Mouse (Mus musculus) G1E (cell line): ENCODE data around the gene Gm45233. TPM values are rescaled to one million over a fixed set of nuclear protein-coding genes. Genes with fewer than 3 reads are reported as not detected.

Experiments used
- ATAC-seq: 2 replicates; pipeline ENCODE4 v1.8.0; 2016; ENCODE audit warnings: mild to moderate bottlenecking; ENCODE audit not compliant: insufficient number of reproducible peaks, poor library complexity, low FRiP score, severe bottlenecking; ENCODE audit errors: extremely low read depth
- DNase-seq: peaks from one replicate; pipeline ENCODE4 v3.0.0; 2012; ENCODE audit warnings: low spot score
- H3K27me3 ChIP-seq: 2 replicates; pipeline ENCODE4 v1.6.1; 2012; ENCODE audit warnings: mild to moderate bottlenecking, low read length, inconsistent platforms; ENCODE audit not compliant: insufficient read depth
- H3K36me3 ChIP-seq: replicated peaks from 2 replicates; pipeline ENCODE3; 2012; ENCODE audit warnings: mild to moderate bottlenecking, inconsistent platforms
- H3K4me1 ChIP-seq: 2 replicates; pipeline ENCODE4 v1.6.1; 2012; ENCODE audit warnings: low read depth, low read length, inconsistent platforms, mixed read lengths; ENCODE audit not compliant: insufficient read depth
- H3K4me3 ChIP-seq: 2 replicates; pipeline ENCODE4 v1.5.1; 2012; ENCODE audit warnings: low read depth, mild to moderate bottlenecking, inconsistent platforms, low read length, moderate library complexity, mixed read lengths
- H3K9me3 ChIP-seq: replicated peaks from 2 replicates; pipeline ENCODE4 v1.6.1; 2012; ENCODE audit warnings: inconsistent platforms
- CTCF ChIP-seq: IDR thresholded peaks from 2 replicates; pipeline ENCODE4 v1.5.1; 2012; ENCODE audit warnings: low read depth, low read length, inconsistent platforms, mixed read lengths
- GATA1 ChIP-seq: IDR thresholded peaks from 2 replicates; pipeline ENCODE4 v1.6.1; 2012; ENCODE audit warnings: borderline replicate concordance, low read length, inconsistent platforms, mixed read lengths
- GATA2 ChIP-seq: IDR thresholded peaks from 2 replicates; pipeline ENCODE4 v1.6.1; 2012; ENCODE audit warnings: low read depth, low read length, inconsistent platforms, borderline replicate concordance
- POLR2AphosphoS5 ChIP-seq: IDR thresholded peaks from 2 replicates; pipeline ENCODE4 v1.6.1; 2012; ENCODE audit warnings: low read depth, low read length, inconsistent platforms; ENCODE audit not compliant: insufficient replicate concordance
- TAL1 ChIP-seq: conservative IDR thresholded peaks from 2 replicates; pipeline ENCODE4 v1.6.1; 2012; ENCODE audit warnings: low read depth, low read length, inconsistent platforms, mixed read lengths
- polyA plus RNA-seq: library from polyadenylated mRNA; stranded (reverse); fragments of >175 nt; gene quantifications from 2 replicates; pipeline ENCODE4 v1.2.3, GENCODE M21; 2012
- total RNA-seq, 2 experiments: library from RNA; stranded (forward) in 1 of 2; stranded (reverse) in 1 of 2; fragments of 200-1000 nt in 1 of 2; fragments of >200 nt in 1 of 2; fragmentation: Nextera tagmentation in 1 of 2; gene quantifications; 2 replicates each; pipeline ENCODE4 v1.2.3; 2014 to 2017

Gene Gm45233
- total and polyA plus RNA-seq, 3 experiments, result not detected

DNA sequence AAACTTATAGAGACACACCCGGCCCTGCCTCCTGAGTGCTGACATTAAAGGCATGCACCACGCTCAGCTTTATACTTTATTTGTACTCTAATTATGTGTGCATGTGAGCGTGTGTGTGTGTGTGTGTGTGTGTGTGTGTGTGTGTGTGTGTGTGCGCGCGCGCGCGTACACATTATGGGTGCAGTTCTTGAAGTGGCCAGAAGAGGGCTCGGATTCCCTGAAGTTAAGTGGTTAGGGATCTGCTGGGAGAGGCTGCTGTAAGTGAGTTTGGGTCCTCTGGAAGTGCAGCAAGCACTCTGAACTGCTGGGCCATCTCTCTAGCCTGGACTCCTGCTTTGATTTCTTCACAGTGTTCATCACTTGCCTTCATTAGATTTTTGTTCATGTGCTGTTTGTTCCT is 26.6 kb upstream of the Gm45233 start:
- Histone ChIP-seq H3K27me3 (peaks cover 5% of the 10 kb centered on the region; the same call in 1 of the 2 replicates), H3K9me3 (no peaks in the 10 kb centered on the region), H3K4me3 (no peak overlapping the region), H3K4me1 (peaks cover 5% of the 10 kb centered on the region; the same call in 1 of the 2 replicates), H3K36me3 (no peaks in the 10 kb centered on the region)
- TF ChIP-seq CTCF (peak; percentile 36; the same call in 1 of the 2 replicates), GATA1 (no peak)
- ATAC-seq, result no peak
- DNase-seq, result no peak

DNA sequence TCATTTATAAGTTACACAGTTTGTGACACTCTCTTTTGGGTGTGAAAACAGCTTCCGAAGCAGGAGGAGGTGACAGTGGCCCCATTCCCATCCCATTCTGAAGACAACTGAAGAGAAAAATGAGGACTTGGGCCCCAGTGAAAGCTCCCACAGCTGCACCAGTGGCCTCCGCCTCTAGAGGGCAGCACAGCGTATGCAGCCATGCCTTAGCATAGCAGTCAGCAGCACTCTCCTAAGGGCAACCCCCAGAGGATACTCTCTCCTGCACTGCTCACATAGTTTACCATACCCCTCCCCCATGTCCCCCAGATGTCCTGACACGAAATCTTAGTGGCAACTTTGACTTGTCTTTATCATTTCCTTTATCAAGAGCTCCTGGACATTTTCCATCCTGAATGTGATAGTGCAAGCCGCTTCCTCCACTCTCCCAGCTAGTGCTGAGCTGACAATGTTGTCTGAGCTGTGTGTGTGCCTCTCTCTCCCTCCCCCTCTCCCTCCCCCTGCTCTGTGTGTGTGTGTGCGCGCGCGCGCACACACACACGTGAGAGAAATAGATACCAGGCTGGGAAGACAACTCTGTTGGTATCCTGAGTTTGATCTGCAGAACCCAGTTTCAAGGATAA is 20.8 kb upstream of the Gm45233 start:
- Histone ChIP-seq H3K4me3 (no peak overlapping the region), H3K9me3 (no peaks in the 10 kb centered on the region), H3K27me3 (peaks cover under 1% of the 10 kb centered on the region; the same call in 1 of the 2 replicates), H3K4me1 (no peaks in the 10 kb centered on the region), H3K36me3 (no peaks in the 10 kb centered on the region)
- TF ChIP-seq GATA1 (no peak), CTCF (peak; percentile 97)
- peak; percentile 61 for DNase-seq
- ATAC-seq, result peak; percentile 88

DNA sequence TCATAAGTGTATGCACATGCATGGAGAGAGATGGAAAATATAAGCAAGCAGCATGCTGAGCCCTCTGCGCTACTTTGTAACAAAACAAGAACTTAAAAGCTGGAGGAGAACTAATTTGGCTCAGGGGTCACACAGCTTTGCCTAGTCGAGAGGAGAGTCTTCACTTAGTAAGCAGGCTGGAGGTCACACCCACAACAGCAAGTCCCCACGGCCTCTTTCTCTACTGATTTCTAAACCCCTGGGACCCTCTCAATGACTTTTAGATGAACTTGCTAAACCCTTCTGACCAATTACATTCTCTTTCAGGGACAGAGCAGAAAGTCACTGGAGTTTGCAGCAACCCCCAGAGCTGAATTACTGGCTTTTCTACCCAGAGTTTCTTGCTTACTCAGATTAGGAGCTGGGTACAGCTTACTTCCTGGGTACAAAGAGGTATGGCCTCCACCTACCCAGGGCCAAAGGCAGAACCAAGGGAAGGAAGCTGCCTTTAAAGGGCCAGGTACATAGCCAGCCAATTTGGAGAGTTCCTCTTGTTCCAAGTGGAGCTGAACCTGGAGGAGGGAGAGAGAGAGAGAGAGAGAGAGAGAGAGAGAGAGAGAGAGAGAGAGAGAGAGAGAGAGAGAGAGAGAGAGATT is 19.8 kb upstream of the Gm45233 start:
- Histone ChIP-seq H3K36me3 (no peaks in the 10 kb centered on the region), H3K4me3 (no peak overlapping the region), H3K4me1 (no peaks in the 10 kb centered on the region), H3K27me3 (peaks cover 4% of the 10 kb centered on the region; the same call in 1 of the 2 replicates), H3K9me3 (no peaks in the 10 kb centered on the region)
- DNase-seq (no peak), ATAC-seq (no peak)
- no peak for TF ChIP-seq TAL1
- no peak for TF ChIP-seq GATA2
- no peak for TF ChIP-seq POLR2AphosphoS5
- no peak for TF ChIP-seq GATA1
- TF ChIP-seq CTCF, result no peak

DNA sequence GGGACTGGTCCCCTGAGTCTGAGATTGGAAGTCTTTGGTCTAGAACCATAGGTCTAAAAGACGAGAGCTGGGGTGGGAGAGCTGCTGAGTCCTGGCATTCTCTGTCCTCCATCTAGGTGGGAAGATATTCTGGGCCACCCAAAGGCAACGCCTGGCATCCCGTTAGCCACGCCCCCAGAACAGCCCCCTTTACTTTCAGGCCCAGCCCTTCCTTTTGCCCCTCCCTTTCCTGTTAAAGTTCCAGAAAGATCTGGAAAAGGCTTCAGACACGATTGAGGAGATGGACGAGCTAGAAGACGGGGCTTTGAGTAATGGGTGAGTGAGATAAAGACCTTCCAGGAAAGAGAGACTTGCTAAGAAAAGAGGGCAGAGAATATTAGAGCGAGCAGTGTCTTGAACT is 16.5 kb upstream of the Gm45233 start, which contains the start of gene Lim2:
Gene Lim2 (plus strand): TSS at position 265 of the 400 bp plus-strand sequence.
- Histone ChIP-seq H3K4me3 (no peak within 1 kb of the TSS), H3K36me3 (no peaks in the 10 kb centered on the region), H3K9me3 (no peaks in the 10 kb centered on the region), H3K27me3 (peaks cover 17% of the 10 kb centered on the region; the same call in 1 of the 2 replicates), H3K4me1 (no peaks in the 10 kb centered on the region)
- DNase-seq (no peak), ATAC-seq (no peak)
- TF ChIP-seq POLR2AphosphoS5 (no peak), CTCF (no peak), GATA2 (no peak), TAL1 (no peak), GATA1 (no peak)

DNA sequence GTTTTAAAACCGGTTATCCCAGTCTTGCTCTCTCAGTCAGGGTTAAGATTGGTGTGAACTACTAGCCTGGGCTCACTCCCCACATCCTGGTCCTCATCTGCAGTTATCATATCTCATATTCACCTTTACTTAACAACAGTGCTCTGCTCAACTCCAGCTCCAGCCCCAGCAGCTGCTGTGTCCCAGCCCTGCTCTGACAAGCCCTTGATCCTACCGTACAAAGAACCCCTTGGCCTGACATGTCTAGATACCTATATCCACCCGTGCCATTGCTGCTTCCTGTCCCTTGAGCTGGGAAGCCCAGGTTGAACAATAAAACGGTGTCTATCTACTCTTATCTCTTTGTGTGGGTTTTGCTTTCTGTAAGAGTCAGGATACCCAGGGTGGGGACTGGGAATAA is 14.4 kb upstream of the Gm45233 start:
- no peak overlapping the region for H3K4me3 ChIP-seq
- ATAC-seq (no peak), DNase-seq (no peak)
- H3K36me3 ChIP-seq, result no peaks in the 10 kb centered on the region
- TF ChIP-seq TAL1 (no peak), CTCF (no peak), GATA1 (no peak), POLR2AphosphoS5 (no peak), GATA2 (no peak)
- peaks cover 28% of the 10 kb centered on the region for H3K27me3 ChIP-seq
- H3K9me3 ChIP-seq, result no peaks in the 10 kb centered on the region
- no peaks in the 10 kb centered on the region for H3K4me1 ChIP-seq

DNA sequence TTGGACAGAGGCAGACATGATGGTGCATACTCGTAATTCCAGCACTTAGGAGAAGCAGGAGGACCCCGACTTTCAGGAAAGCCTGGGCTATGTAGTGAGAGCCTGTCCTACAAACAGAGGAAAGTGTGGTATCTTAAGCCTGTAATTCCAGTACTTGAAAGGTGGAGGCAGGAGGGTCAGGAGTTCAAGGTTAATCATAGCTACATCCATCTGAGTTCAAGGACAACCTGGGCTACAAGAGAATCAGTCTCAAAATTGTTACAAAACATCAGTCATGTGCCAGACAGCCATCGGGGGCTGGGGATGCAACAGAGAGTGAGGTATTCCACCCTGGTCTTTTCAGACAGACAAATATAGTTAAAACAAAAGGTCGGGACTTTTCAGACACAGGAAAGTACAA is 11.0 kb upstream of the Gm45233 start:
- no peak for TF ChIP-seq GATA2
- no peak for TF ChIP-seq POLR2AphosphoS5
- TF ChIP-seq GATA1, result no peak
- TF ChIP-seq TAL1, result no peak
- no peak for TF ChIP-seq CTCF
- no peaks in the 10 kb centered on the region for H3K4me1 ChIP-seq
- H3K4me3 ChIP-seq, result no peak overlapping the region
- H3K36me3 ChIP-seq, result no peaks in the 10 kb centered on the region
- H3K27me3 ChIP-seq, result peaks cover 47% of the 10 kb centered on the region
- ATAC-seq, result no peak
- DNase-seq, result no peak
- H3K9me3 ChIP-seq, result no peaks in the 10 kb centered on the region
